24 mouse cellular contexts compared by ENCODE assay signal in the genomic region with DNA sequence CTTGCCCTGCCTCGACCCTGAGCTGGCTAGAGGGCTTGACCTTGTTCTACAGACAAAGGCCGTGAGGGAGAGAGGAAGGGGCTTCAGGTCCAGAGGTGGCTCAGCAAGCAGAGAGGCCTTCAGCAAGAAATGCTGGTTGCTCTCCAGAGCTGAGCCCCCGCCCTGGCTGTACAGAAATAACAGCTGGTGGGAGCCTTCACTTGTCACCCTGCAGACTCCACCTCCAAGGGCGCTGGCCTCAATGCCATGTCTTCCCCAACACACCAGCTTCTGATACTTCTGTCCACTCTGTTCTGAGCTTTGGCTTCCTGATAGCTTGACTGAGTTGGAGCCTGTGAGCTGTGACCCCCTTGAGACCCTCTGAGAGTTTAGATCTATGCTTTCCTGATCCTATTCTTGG.
DNase-seq lines count a peak whose midpoint lies in the region; ATAC-seq and TF ChIP-seq lines count a peak whose summit lies in the region.
"Had no signal": no experiment of that assay in that cellular context is flagged by ENCODE, and none has a peak within 500 bp of the region (broad histone marks: within the 10 kb centered on the region; RNA-seq: fewer than 3 reads in every experiment).

No protein-coding gene starts in this region.

- TF ChIP-seq EP300 in lung, postnatal 0 days (IDR thresholded peaks at IDR 0.05), result no peak

- no peak for TF ChIP-seq CTCF in lung, postnatal 0 days (IDR thresholded peaks at IDR 0.05)
- no peak for TF ChIP-seq CTCF in thymus, adult 2 months (IDR thresholded peaks at IDR 0.05; ENCODE audit: borderline replicate concordance, control insufficient read depth, extremely low read depth, insufficient read depth, low read length, poor library complexity)

- H3K36me3 ChIP-seq in intestine, embryonic 14.5 days (ENCODE audit: control insufficient read depth, insufficient read depth, low read length), result no peaks in the 10 kb centered on the region
- no peaks in the 10 kb centered on the region for H3K36me3 ChIP-seq in intestine, embryonic 16.5 days (ENCODE audit: control insufficient read depth, insufficient read depth, low read length)
- H3K36me3 ChIP-seq in lung, postnatal 0 days (ENCODE audit: insufficient read depth, low read length), result no peaks in the 10 kb centered on the region
- H3K36me3 ChIP-seq in embryonic facial prominence, embryonic 14.5 days (ENCODE audit: control insufficient read depth, insufficient read depth, low read length), result no peaks in the 10 kb centered on the region
- H3K36me3 ChIP-seq in limb, embryonic 14.5 days (ENCODE audit: control insufficient read depth, insufficient read depth, low read length), result no peaks in the 10 kb centered on the region
- no peaks in the 10 kb centered on the region for H3K36me3 ChIP-seq in thymus, adult 2 months (ENCODE audit: control insufficient read depth, insufficient read depth, low read length)
- H3K36me3 ChIP-seq: G1E; hindbrain, embryonic 15.5 days; liver, embryonic 15.5 days; midbrain, embryonic 13.5 days had no signal

- 55% methylated on average over 4 of the region's 4 CpGs for WGBS in intestine, embryonic 14.5 days
- WGBS in intestine, embryonic 16.5 days, result 44% methylated on average over 4 of the region's 4 CpGs
- 54% methylated on average over 4 of the region's 4 CpGs for WGBS in lung, postnatal 0 days
- 49% methylated on average over 4 of the region's 4 CpGs for WGBS in embryonic facial prominence, embryonic 14.5 days
- 70% methylated on average over 4 of the region's 4 CpGs for WGBS in limb, embryonic 14.5 days
- 95% methylated on average over 4 of the region's 4 CpGs for WGBS in thymus, adult 2 months

- no peaks in the 10 kb centered on the region for H3K27me3 ChIP-seq in intestine, embryonic 14.5 days (replicated peaks; ENCODE audit: control insufficient read depth, insufficient read depth, low read length)
- no peaks in the 10 kb centered on the region for H3K27me3 ChIP-seq in intestine, embryonic 16.5 days (replicated peaks; ENCODE audit: control insufficient read depth, insufficient read depth, low read length)
- no peaks in the 10 kb centered on the region for H3K27me3 ChIP-seq in lung, postnatal 0 days (replicated peaks; ENCODE audit: insufficient read depth, low read length)
- H3K27me3 ChIP-seq in embryonic facial prominence, embryonic 14.5 days (replicated peaks; ENCODE audit: control insufficient read depth, insufficient read depth, low read length), result no peaks in the 10 kb centered on the region
- no peaks in the 10 kb centered on the region for H3K27me3 ChIP-seq in limb, embryonic 14.5 days (ENCODE audit: control insufficient read depth, insufficient read depth, low read length)
- no peaks in the 10 kb centered on the region for H3K27me3 ChIP-seq in thymus, adult 2 months (ENCODE audit: control insufficient read depth, insufficient read depth, low read length)
- H3K27me3 ChIP-seq: CH12.LX; hindbrain, embryonic 15.5 days; liver, embryonic 15.5 days had no signal

- TF ChIP-seq POLR2A in limb, embryonic 14.5 days (IDR thresholded peaks at IDR 0.05; ENCODE audit: borderline replicate concordance, extremely low read depth, insufficient read depth, insufficient read length), result no peak
- TF ChIP-seq POLR2A in thymus, adult 2 months (IDR thresholded peaks at IDR 0.05; ENCODE audit: control insufficient read depth, extremely low read depth, insufficient read depth, low read length, poor library complexity), result no peak

- H3K9ac ChIP-seq in intestine, embryonic 14.5 days (ENCODE audit: low read length), result no peak overlapping the region
- H3K9ac ChIP-seq in intestine, embryonic 16.5 days (ENCODE audit: low read depth, low read length), result no peak overlapping the region
- H3K9ac ChIP-seq in lung, postnatal 0 days (replicated peaks; ENCODE audit: low read depth), result no peak overlapping the region
- no peak overlapping the region for H3K9ac ChIP-seq in embryonic facial prominence, embryonic 14.5 days (ENCODE audit: low read depth, low read length)
- no peak overlapping the region for H3K9ac ChIP-seq in limb, embryonic 14.5 days (ENCODE audit: low read depth, low read length, severe bottlenecking)
- H3K9ac ChIP-seq: hindbrain, embryonic 15.5 days; liver, embryonic 15.5 days; midbrain, embryonic 13.5 days had no signal

- DNase-seq in intestine, embryonic 14.5 days (ENCODE audit: low spot score), result no peak
- no peak for DNase-seq in lung, postnatal 0 days (ENCODE audit: low spot score)
- DNase-seq in lung, postnatal 14 days, result no peak
- peak; percentile 56 for DNase-seq in embryonic facial prominence, embryonic 14.5 days (ENCODE audit: low spot score)
- no peak for DNase-seq in limb, embryonic 14.5 days (ENCODE audit: low spot score)
- DNase-seq in thymus, adult 2 months, result no peak
- DNase-seq in layer of hippocampus, postnatal 14 days (ENCODE audit: low spot score in 2 of 2), result no peak
- DNase-seq: adrenal gland, adult 2 months; B cell, adult 2 months; cerebellum, adult 18-20 months; cerebellum, postnatal 25 days; heart, postnatal 4 days; kidney, postnatal 36 days; right cerebral cortex, postnatal 25 days; spleen, adult 18-20 months; thymus, postnatal 14 days had no signal

- H3K4me2 ChIP-seq in intestine, embryonic 14.5 days (ENCODE audit: low read length), result no peak overlapping the region
- H3K4me2 ChIP-seq in intestine, embryonic 16.5 days (ENCODE audit: low read depth, low read length), result no peak overlapping the region
- no peak overlapping the region for H3K4me2 ChIP-seq in lung, postnatal 0 days (replicated peaks; ENCODE audit: low read depth, low read length)
- no peak overlapping the region for H3K4me2 ChIP-seq in embryonic facial prominence, embryonic 14.5 days (ENCODE audit: low read depth, low read length)
- H3K4me2 ChIP-seq in limb, embryonic 14.5 days (replicated peaks; ENCODE audit: low read depth, low read length, severe bottlenecking), result no peak overlapping the region
- H3K4me2 ChIP-seq: hindbrain, embryonic 15.5 days; liver, embryonic 15.5 days; midbrain, embryonic 13.5 days had no signal

- ATAC-seq in intestine, embryonic 14.5 days (replicated peaks; ENCODE audit: low FRiP score, low TSS enrichment, low read depth), result no peak
- ATAC-seq in intestine, embryonic 16.5 days, result no peak
- ATAC-seq in lung, postnatal 0 days, result peak; percentile 57; the same call in 1 of the 2 replicates
- ATAC-seq in embryonic facial prominence, embryonic 14.5 days (ENCODE audit: low read depth), result no peak
- ATAC-seq in limb, embryonic 14.5 days (ENCODE audit: low FRiP score, low read depth), result no peak
- ATAC-seq: intestine, postnatal 0 days; midbrain, embryonic 13.5 days; Patski had no signal

- peaks cover 48% of the 10 kb centered on the region for H3K4me1 ChIP-seq in intestine, embryonic 14.5 days (replicated peaks; ENCODE audit: control insufficient read depth, insufficient read depth, low read length)
- H3K4me1 ChIP-seq in intestine, embryonic 16.5 days (ENCODE audit: control insufficient read depth, insufficient read depth, low read length), result peaks cover 31% of the 10 kb centered on the region
- no peaks in the 10 kb centered on the region for H3K4me1 ChIP-seq in lung, postnatal 0 days (ENCODE audit: insufficient read depth, low read depth, low read length)
- H3K4me1 ChIP-seq in embryonic facial prominence, embryonic 14.5 days (ENCODE audit: control insufficient read depth, insufficient read depth, low read length), result peaks cover 42% of the 10 kb centered on the region
- peaks cover 53% of the 10 kb centered on the region for H3K4me1 ChIP-seq in limb, embryonic 14.5 days (ENCODE audit: control insufficient read depth, insufficient read depth, low read length)
- H3K4me1 ChIP-seq in thymus, adult 2 months (replicated peaks; ENCODE audit: control insufficient read depth, insufficient read depth, low read length), result no peaks in the 10 kb centered on the region
- H3K4me1 ChIP-seq: hindbrain, embryonic 15.5 days had no signal

- 0 out of 2 replicates have a peak overlapping the region, but pooled peaks have one; percentile 62 for H3K27ac ChIP-seq in intestine, embryonic 14.5 days (ENCODE audit: low read depth)
- H3K27ac ChIP-seq in intestine, embryonic 16.5 days (ENCODE audit: low read length), result no peak overlapping the region
- H3K27ac ChIP-seq in lung, postnatal 0 days (ENCODE audit: low read length), result no peak overlapping the region
- H3K27ac ChIP-seq in embryonic facial prominence, embryonic 14.5 days (replicated peaks; ENCODE audit: low read depth, low read length), result peak overlapping the region; percentile 64
- H3K27ac ChIP-seq in limb, embryonic 14.5 days (replicated peaks; ENCODE audit: low read depth, low read length), result peak overlapping the region; percentile 68
- H3K27ac ChIP-seq in thymus, adult 2 months (ENCODE audit: control insufficient read depth, insufficient read depth, low read length), result no peak overlapping the region
- H3K27ac ChIP-seq: hindbrain, embryonic 15.5 days; liver, embryonic 15.5 days; midbrain, embryonic 13.5 days had no signal

- no peak overlapping the region for H3K4me3 ChIP-seq in intestine, embryonic 14.5 days (ENCODE audit: low read depth, low read length)
- no peak overlapping the region for H3K4me3 ChIP-seq in intestine, embryonic 16.5 days (ENCODE audit: low read length)
- H3K4me3 ChIP-seq in lung, postnatal 0 days (ENCODE audit: low read depth, low read length), result no peak overlapping the region
- no peak overlapping the region for H3K4me3 ChIP-seq in embryonic facial prominence, embryonic 14.5 days (ENCODE audit: low read depth, low read length)
- H3K4me3 ChIP-seq in limb, embryonic 14.5 days (replicated peaks; ENCODE audit: low read length), result no peak overlapping the region
- H3K4me3 ChIP-seq in thymus, adult 2 months (ENCODE audit: control insufficient read depth, insufficient read depth, low read length), result no peak overlapping the region
- H3K4me3 ChIP-seq: hindbrain, embryonic 15.5 days; liver, embryonic 15.5 days; midbrain, embryonic 13.5 days had no signal

- no peaks in the 10 kb centered on the region for H3K9me3 ChIP-seq in intestine, embryonic 14.5 days (ENCODE audit: control insufficient read depth, low read length)
- H3K9me3 ChIP-seq in intestine, embryonic 16.5 days (ENCODE audit: control insufficient read depth, low read length), result no peaks in the 10 kb centered on the region
- H3K9me3 ChIP-seq in lung, postnatal 0 days (ENCODE audit: low read length), result no peaks in the 10 kb centered on the region
- H3K9me3 ChIP-seq in embryonic facial prominence, embryonic 14.5 days (ENCODE audit: control insufficient read depth, low read length), result no peaks in the 10 kb centered on the region
- H3K9me3 ChIP-seq in limb, embryonic 14.5 days (ENCODE audit: control insufficient read depth, low read length), result no peaks in the 10 kb centered on the region
- H3K9me3 ChIP-seq: hindbrain, embryonic 15.5 days; liver, embryonic 15.5 days; midbrain, embryonic 13.5 days had no signal

Comparison
In these comparisons a context has a peak if more than half of its experiments do, and no peak if none do; other contexts are left out.
1. H3K27ac ChIP-seq: peak in intestine, embryonic 14.5 days (single experiment), embryonic facial prominence, embryonic 14.5 days (single experiment) and limb, embryonic 14.5 days (single experiment); none in intestine, embryonic 16.5 days (single experiment), lung, postnatal 0 days (single experiment) and thymus, adult 2 months (single experiment).